Mouse (Mus musculus) midbrain, embryonic 13.5 days (tissue): Measurements from ENCODE around the gene Prl2c3. TPM values are rescaled to one million over a fixed set of nuclear protein-coding genes. Genes with fewer than 3 reads are reported as not detected.
"Not testable (repeated sequence)": the region's sequence is repeated elsewhere in the genome, so short reads cannot be mapped to it uniquely, and the experiment has no call there.

Source experiments
- ATAC-seq: fragments of 200-750 bp; cut with Nextera tagmentation; 2 replicates; pipeline ENCODE4 v1.8.0; 2017; ENCODE audit warnings: mild to moderate bottlenecking, moderate TSS enrichment, moderate library complexity
- H3K27ac ChIP-seq: fragments of 300-500 bp; sonication (generic); 2 replicates; pipeline ENCODE4 v1.5.1; 2015; ENCODE audit warnings: inconsistent platforms, mild to moderate bottlenecking, moderate library complexity
- H3K27me3 ChIP-seq: fragments of 300-500 bp; sonication (generic); 2 replicates; pipeline ENCODE4 v1.6.1; 2015; ENCODE audit warnings: mild to moderate bottlenecking, inconsistent platforms
- H3K36me3 ChIP-seq: fragments of 300-500 bp; sonication (generic); 2 replicates; pipeline ENCODE4 v1.6.1; 2015; ENCODE audit warnings: mild to moderate bottlenecking, inconsistent platforms
- H3K4me1 ChIP-seq: fragments of 300-500 bp; sonication (generic); replicated peaks from 2 replicates; pipeline ENCODE4 v1.6.1; 2015; ENCODE audit warnings: inconsistent platforms
- H3K4me2 ChIP-seq: fragments of 300-500 bp; sonication (generic); replicated peaks from 2 replicates; pipeline ENCODE4 v1.6.1; 2015; ENCODE audit warnings: moderate library complexity, mild to moderate bottlenecking, inconsistent platforms
- H3K4me3 ChIP-seq: fragments of 300-500 bp; sonication (generic); replicated peaks from 2 replicates; pipeline ENCODE4 v1.5.1; 2015; ENCODE audit warnings: mild to moderate bottlenecking, inconsistent platforms
- H3K9ac ChIP-seq: fragments of 300-500 bp; sonication (generic); replicated peaks from 2 replicates; pipeline ENCODE4 v1.6.1; 2015; ENCODE audit warnings: mild to moderate bottlenecking, inconsistent platforms
- H3K9me3 ChIP-seq: fragments of 300-500 bp; sonication (generic); 2 replicates; pipeline ENCODE4 v1.6.1; 2016; ENCODE audit warnings: mild to moderate bottlenecking, inconsistent platforms
- WGBS: fragments of 180-500 bp; shearing (Covaris S2); methylation state at CpG from one replicate; pipeline ENCODE4 v1.1.7; 2015; 5-methylcytosine and 5-hydroxymethylcytosine counted together
- polyA plus RNA-seq: library from polyadenylated mRNA; unstranded; fragments of >200 nt; fragmentation: Nextera tagmentation; extraction: Ambion mirVana; gene quantifications from 2 replicates; pipeline ENCODE4 v1.2.1, GENCODE M21; 2015

Gene Prl2c3
- not detected in 2 replicates for polyA plus RNA-seq

DNA sequence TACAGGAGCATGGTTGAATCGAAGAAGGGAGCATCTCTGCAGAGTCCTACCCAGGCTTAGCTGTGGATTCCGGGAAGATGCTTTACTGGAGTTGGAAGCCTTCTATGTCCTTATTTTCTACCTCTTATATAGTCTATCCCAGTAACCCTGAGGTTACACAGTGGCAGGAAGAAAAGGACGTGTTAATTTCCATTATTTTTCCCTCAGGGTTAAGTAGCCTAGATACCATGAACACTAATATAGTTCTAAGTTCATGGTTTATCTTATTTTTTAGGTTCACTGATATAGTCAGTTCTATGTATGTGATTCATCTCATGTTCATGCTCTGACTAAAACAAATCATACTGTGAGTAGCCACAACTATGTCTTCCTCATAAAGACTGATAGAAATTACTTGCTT, at the start of gene Prl2c3:
TSS of gene Prl2c3 (minus strand) at position 101 of the 400 bp plus-strand sequence.
- H3K4me2 ChIP-seq, H3K4me3 ChIP-seq, H3K27ac ChIP-seq, H3K9ac ChIP-seq, H3K27me3 ChIP-seq, H3K4me1 ChIP-seq, H3K36me3 ChIP-seq, ATAC-seq: not testable (repeated sequence)
- peaks cover 12% of the 10 kb centered on the region for H3K9me3 ChIP-seq
- 67% methylated on average over 3 of the region's 3 CpGs for WGBS

DNA sequence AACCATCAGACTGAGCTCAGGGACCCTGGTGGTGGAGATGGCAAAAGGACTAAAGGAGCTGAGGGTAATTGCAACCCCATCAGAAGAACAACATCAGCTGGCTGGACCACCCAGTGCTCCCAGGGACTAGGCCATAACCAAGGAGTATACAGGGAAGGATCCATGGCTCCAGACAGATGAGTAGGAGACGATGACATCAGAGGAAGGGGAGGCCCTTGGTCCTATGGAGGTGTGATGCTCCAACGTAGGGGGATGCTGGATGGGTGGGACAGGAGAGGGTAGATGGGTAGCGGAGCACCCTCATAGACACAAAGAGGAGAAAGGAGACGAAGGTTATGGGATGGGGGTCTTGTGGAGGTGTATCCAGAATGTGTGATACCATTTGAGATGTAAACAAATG, 48.4 kb upstream of the Prl2c3 start:
- not testable (repeated sequence) for H3K9ac ChIP-seq, H3K27me3 ChIP-seq, H3K36me3 ChIP-seq, H3K27ac ChIP-seq, H3K4me1 ChIP-seq, H3K4me3 ChIP-seq, H3K4me2 ChIP-seq
- ATAC-seq: peak; percentile 68
- H3K9me3 ChIP-seq: peaks cover 33% of the 10 kb centered on the region
- WGBS: 77% methylated on average over 4 of the region's 4 CpGs

GRCm38 (mm10) chr13:12844701-12845100, 44.8 kb upstream of the Prl2c3 start:
- peaks cover 43% of the 10 kb centered on the region for H3K9me3 ChIP-seq
- not testable (repeated sequence) for H3K9ac ChIP-seq, ATAC-seq

GRCm38 (mm10) chr13:12837546-12837945, 37.7 kb upstream of the Prl2c3 start:
- H3K9me3 ChIP-seq: peaks cover 59% of the 10 kb centered on the region
- not testable (repeated sequence) for H3K27me3 ChIP-seq, H3K4me1 ChIP-seq, H3K4me2 ChIP-seq, H3K27ac ChIP-seq, H3K9ac ChIP-seq, H3K4me3 ChIP-seq, H3K36me3 ChIP-seq
- 0 out of 2 replicates have a peak, but pooled peaks have one; percentile 34 for ATAC-seq
- WGBS: 70% methylated on average over 2 of the region's 2 CpGs

More at GRCm38 (mm10) chr13:12844701-12845100, 44.8 kb upstream of the Prl2c3 start:
- not testable (repeated sequence) for H3K27me3 ChIP-seq, H3K27ac ChIP-seq, H3K4me1 ChIP-seq, H3K4me2 ChIP-seq, H3K4me3 ChIP-seq, H3K36me3 ChIP-seq
- 88% methylated on average over 1 of the region's 1 CpGs for WGBS

DNA sequence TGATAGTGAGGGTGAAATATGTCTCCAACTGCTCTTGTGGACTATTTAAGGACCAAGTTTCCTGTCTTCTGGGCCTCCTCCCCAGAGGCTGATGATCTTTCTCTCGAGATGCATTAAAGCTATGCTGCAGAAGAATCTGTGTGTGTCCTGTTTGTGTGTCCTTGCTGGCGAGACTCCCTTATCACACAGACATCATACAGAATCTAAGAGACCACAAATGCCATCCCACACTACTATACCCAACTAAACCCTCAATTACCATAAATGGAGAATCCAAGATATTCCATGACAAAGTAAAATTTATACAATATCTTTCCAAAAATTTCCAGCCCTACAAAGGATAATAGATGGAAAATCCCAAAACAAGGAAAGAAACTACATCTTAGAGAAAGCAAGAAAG, 31.9 kb upstream of the Prl2c3 start:
- Histone ChIP-seq H3K9me3 (peaks cover 55% of the 10 kb centered on the region), H3K27ac (no peak overlapping the region), H3K4me3 (no peak overlapping the region), H3K4me1 (no peaks in the 10 kb centered on the region), H3K36me3 (no peaks in the 10 kb centered on the region), H3K4me2 (no peak overlapping the region), H3K9ac (no peak overlapping the region), H3K27me3 (no peaks in the 10 kb centered on the region)
- WGBS: 75% methylated on average over 2 of the region's 2 CpGs
- ATAC-seq: 0 out of 2 replicates have a peak, but pooled peaks have one; percentile 50

GRCm38 (mm10) chr13:12829031-12829430, 29.2 kb upstream of the Prl2c3 start:
- Histone ChIP-seq H3K27ac (no peak overlapping the region), H3K4me2 (no peak overlapping the region), H3K4me3 (no peak overlapping the region), H3K27me3 (no peaks in the 10 kb centered on the region), H3K4me1 (no peaks in the 10 kb centered on the region), H3K36me3 (no peaks in the 10 kb centered on the region), H3K9ac (no peak overlapping the region), H3K9me3 (peaks cover 49% of the 10 kb centered on the region)
- ATAC-seq: no peak
- WGBS: 87% methylated on average over 5 of the region's 5 CpGs

- ATAC-seq: peak; percentile 63; the same call in 1 of the 2 replicates
Observed at GRCm38 (mm10) chr13:12824500-12825176, 24.8 kb upstream of the Prl2c3 start.

GRCm38 (mm10) chr13:12813734-12814424, 14.0 kb upstream of the Prl2c3 start:
- H3K36me3 ChIP-seq, H3K27me3 ChIP-seq, H3K9ac ChIP-seq, ATAC-seq, H3K4me1 ChIP-seq, H3K4me3 ChIP-seq, H3K27ac ChIP-seq, H3K4me2 ChIP-seq: not testable (repeated sequence)
- WGBS: 83% methylated on average over 5 of the region's 5 CpGs
- peaks cover 20% of the 10 kb centered on the region for H3K9me3 ChIP-seq

More at GRCm38 (mm10) chr13:12824500-12825176, 24.8 kb upstream of the Prl2c3 start:
- 70% methylated on average over 4 of the region's 4 CpGs for WGBS
- H3K9ac ChIP-seq, H3K4me3 ChIP-seq, H3K4me1 ChIP-seq, H3K27me3 ChIP-seq, H3K36me3 ChIP-seq, H3K4me2 ChIP-seq, H3K27ac ChIP-seq: not testable (repeated sequence)
- H3K9me3 ChIP-seq: peaks cover 32% of the 10 kb centered on the region

DNA sequence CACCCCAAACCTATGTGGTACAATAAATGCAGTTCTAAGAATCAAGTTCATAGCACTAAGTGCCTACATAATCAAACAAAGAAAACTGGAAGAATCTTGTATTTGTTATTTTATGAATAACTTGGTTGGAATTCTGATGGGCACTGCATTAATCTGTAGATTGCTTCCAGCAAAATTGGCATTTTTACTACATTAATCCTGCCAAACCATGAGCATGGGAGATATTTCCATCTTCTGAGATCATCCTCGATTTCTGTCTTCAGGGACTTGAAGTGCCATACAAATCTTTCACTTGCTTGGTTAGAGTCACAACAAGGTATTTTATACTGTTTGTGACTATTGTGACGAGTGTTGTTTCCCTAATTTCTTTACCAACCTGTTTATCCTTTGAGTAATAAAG, 9.7 kb upstream of the Prl2c3 start:
- Histone ChIP-seq H3K4me3 (no peak overlapping the region), H3K4me1 (no peaks in the 10 kb centered on the region), H3K4me2 (no peak overlapping the region), H3K27ac (no peak overlapping the region), H3K9me3 (peaks cover 28% of the 10 kb centered on the region), H3K27me3 (no peaks in the 10 kb centered on the region), H3K36me3 (no peaks in the 10 kb centered on the region), H3K9ac (no peak overlapping the region)
- 54% methylated on average over 2 of the region's 2 CpGs for WGBS
- ATAC-seq: no peak

DNA sequence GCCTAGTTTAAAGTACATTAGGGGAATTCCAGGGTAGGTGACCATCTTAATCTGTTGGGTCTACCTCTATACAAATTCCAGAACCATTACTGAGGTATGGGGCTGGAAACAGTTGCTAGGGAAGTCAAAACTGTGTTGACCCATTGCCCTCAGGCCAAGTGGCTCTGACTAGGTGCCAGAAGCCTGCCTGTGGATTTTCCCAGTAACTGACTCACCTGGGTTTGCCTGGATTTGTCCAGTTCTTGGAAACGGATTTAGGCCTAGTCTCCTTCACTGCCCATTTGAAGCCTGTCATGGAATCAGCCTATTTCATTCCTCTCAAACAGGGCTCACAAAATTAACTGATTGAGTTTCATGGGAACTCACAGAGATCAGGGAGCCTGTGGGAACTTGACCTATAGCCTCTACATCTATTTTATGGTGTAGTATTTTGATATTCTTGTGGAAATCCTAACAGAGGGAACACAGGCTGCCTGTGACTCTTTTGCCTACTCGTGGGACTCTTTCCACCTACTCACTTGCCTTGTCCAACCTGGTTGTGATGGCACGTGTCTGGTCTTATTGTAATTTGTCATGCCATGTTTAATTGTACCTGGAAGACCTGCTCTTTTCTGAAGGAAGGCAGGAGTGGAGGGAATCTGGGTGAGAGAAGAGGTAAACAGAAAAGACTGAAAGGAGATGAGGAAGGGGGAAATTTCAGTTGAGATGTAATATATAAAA, 9.1 kb upstream of the Prl2c3 start:
- not testable (repeated sequence) for H3K27ac ChIP-seq, H3K9ac ChIP-seq, ATAC-seq, H3K36me3 ChIP-seq, H3K27me3 ChIP-seq, H3K4me2 ChIP-seq, H3K4me1 ChIP-seq, H3K4me3 ChIP-seq
- WGBS: 67% methylated on average over 3 of the region's 3 CpGs
- peaks cover 24% of the 10 kb centered on the region for H3K9me3 ChIP-seq

DNA sequence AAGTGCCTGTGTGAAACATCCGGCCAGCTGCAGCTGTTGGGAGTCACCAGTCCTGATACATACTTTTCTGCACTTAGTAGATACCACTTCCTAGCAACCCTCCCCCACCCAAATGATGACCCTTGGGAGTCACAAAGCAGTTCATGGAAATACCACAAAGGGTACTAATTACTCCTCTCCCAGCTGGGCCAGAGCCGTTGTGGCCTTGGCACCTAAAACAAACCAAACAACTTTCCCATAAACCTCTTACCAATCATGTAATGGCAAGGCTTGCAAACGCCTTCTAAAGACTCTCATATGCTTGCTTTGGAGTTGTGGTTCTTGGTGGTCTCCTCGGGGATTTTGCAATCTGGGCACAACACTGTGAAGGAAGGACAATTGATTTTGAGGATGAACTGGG, 6.6 kb upstream of the Prl2c3 start:
- WGBS: 60% methylated on average over 4 of the region's 4 CpGs
- not testable (repeated sequence) for H3K9ac ChIP-seq, H3K4me2 ChIP-seq

DNA sequence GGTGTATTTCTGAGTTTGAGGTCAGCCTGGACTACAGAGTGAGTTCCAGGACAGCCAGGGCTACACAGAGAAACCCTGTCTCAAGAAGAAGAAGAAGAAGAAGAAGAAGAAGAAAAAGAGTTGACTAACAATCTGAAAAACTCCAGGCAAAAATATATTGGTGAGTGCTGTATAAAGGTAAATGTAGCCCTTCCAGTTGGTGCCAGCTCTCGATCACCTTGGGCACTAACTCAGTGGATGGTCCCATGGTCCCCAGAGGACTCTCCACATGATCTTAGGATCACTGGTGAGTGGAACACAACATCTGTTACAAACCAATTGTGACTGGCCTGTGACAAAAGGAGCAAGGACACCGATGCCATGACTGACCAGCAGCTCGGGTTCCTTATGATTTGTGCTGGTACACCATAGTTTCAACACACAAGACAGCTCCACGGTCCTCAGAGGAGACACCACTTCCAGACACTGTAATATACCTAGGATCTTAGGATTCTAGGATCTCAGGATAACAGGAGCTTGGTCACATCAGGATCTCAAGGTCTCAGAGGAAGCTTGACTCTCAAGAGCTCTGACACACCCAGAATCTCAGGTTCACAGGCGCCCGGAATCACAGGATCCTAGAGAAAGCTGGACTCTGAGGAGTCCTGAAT, 30.3 kb downstream of the Prl2c3 start:
- not testable (repeated sequence) for H3K9me3 ChIP-seq, H3K4me2 ChIP-seq, H3K36me3 ChIP-seq, H3K27ac ChIP-seq, H3K4me3 ChIP-seq, H3K9ac ChIP-seq, ATAC-seq, H3K27me3 ChIP-seq, H3K4me1 ChIP-seq
- 82% methylated on average over 6 of the region's 6 CpGs for WGBS

More for the DNA sequence above, 6.6 kb upstream of the Prl2c3 start:
- H3K36me3 ChIP-seq, H3K4me3 ChIP-seq, H3K4me1 ChIP-seq, H3K27me3 ChIP-seq, H3K27ac ChIP-seq, ATAC-seq: not testable (repeated sequence)
- peaks cover 19% of the 10 kb centered on the region for H3K9me3 ChIP-seq
